Mouse (Mus musculus) C3H10T1/2 (cell line): Measurements from ENCODE around the gene Fcgr2b. TPM values are rescaled to one million over a fixed set of nuclear protein-coding genes. Genes with fewer than 3 reads are reported as not detected.

Experiments used
- polyA plus RNA-seq, 2 experiments: library from polyadenylated mRNA; unstranded; fragments of >200 nt; fragmentation: generic; extraction: Trizol; gene quantifications; one replicate each; pipeline ENCODE4 v1.2.1; 2012; ENCODE audit warnings: missing spikeins in 2 of 2

Fcgr2b gene
- not detected for polyA plus RNA-seq

DNA sequence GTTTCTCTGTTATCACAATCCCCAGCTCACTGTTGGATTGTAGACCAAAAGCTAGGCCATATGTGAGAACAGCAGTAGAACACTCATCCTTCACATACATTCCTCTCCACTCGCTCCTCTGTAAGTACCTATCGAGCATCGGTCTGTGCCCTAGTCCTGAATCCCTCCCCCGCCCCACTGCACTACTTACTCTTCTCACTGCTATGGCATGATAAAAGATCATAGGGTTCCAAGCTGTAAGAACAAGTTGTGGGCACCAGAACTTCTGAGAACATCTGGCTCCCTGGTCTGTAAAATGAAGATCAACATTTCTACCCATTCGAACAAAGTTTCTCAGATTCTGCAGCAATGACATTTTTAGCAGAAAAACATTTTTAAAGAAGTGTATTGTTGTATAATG, at the start of gene Fcgr2b:
Gene Fcgr2b, minus strand, starts transcription at position 101 of the 400 bp plus-strand sequence.

DNA sequence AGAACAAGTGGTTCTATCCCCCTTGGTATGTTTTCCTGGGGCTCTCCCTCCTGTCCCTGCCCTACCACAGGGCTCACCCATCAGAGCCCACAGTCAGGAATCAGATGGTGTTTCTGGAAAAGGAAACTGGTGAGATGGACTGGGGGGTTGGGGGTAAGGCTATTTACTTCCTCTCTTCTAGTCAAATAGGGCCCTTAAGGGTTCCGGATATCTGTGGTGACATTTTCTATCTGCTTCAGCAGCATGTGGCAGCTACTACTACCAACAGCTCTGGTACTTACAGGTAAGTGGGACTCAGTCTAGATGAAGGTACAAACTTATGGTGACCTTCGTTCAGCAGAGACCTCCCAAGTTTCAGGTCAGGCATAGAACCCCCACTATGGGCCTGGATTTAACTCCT, 42.4 kb upstream of the Fcgr2b start, which contains the start of gene Fcgr4:
Gene Fcgr4, plus strand, starts transcription at position 184 of the 400 bp plus-strand sequence.

DNA sequence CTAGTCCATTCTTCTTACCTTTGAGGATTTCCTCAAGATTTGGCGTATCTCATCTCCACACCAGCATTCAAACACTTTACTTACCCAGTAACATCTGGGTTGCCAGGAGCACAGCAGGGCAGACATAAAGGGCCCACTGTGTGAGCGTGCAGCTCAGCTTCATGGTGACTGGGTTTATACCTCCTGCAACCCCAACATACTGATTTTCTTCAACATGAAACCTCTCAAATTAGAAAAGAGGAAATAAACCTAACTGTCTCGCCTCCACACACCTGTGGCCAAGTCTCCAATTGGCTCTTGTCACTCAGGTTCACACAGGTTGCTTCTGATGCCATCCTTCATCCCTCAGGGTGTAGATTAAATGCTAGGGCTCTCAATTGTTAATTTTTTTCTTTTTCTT, 49.0 kb downstream of the Fcgr2b start, which contains the start of gene Fcrla:
Gene Fcrla, minus strand, starts transcription at position 206 of the 400 bp plus-strand sequence.

DNA sequence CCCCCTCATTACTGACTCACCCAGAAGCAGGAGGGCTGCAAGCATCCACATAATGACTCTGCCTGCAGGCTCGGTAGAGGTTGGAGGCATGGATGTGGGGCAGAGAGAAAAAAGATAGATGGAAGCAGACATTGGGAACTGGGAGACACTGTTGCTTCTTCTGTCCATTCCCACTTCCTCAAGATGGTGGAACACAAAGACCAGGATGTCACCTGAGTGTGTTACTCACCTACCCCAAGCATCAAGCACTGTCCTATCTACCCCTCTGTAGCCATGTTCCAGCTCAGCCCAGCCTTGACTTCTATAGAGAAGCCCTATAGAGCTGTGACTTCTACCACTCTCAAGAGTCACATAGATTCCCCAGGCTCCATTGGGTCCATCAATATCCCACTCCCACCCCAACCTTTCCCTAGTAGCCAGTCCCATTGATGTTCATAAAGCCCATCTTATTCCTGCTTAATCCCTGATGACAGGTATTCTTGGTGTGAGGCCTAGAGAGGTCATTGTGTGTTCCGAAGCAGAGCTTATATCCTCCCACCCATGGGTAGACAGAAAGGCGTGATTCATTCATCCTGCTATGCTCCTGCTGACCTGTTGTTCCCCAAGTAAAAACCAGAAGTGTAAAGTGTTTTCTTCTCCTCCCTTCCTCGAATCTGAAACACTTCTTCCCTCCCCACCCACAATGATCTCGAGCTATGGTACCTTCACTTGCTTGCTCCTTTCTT, 63.3 kb downstream of the Fcgr2b start, which contains the start of gene Fcrlb:
Gene Fcrlb, minus strand, starts transcription at position 51 of the 725 bp plus-strand sequence.

Other genes starting within 250 kb of the Fcgr2b start
- gene Atf6, start 108.8 kb downstream of the Fcgr2b start, polyA plus RNA-seq, result 1 to 10 TPM in 1 of 2 experiments, under 1 TPM in 1; 0.78 to 5.4 TPM
- gene Gm26620, start 91.5 kb downstream of the Fcgr2b start, polyA plus RNA-seq, result under 1 TPM; 0.05 to 0.15 TPM
- gene Dusp12, start 91.0 kb downstream of the Fcgr2b start, polyA plus RNA-seq, result 10 to 100 TPM; 15.0 to 25.0 TPM
- under 1 TPM in 1 of 2 experiments, not detected in 1; 0.13 TPM for gene Fcrlb, start 63.6 kb downstream of the Fcgr2b start, polyA plus RNA-seq
- gene Fcrla, start 49.0 kb downstream of the Fcgr2b start, polyA plus RNA-seq, result not detected
- gene Fcgr4, start 42.4 kb upstream of the Fcgr2b start, polyA plus RNA-seq, result 1 to 10 TPM in 1 of 2 experiments, under 1 TPM in 1; 0.23 to 2.7 TPM
- gene Fcgr3, start 88.4 kb upstream of the Fcgr2b start, polyA plus RNA-seq, result not detected
- 1 to 10 TPM in 1 of 2 experiments, under 1 TPM in 1; 0.47 to 2.7 TPM for gene Cfap126, start 137.4 kb upstream of the Fcgr2b start, polyA plus RNA-seq
- 100 to 1,000 TPM in 1 of 2 experiments, 10 to 100 TPM in 1; 72.7 to 128 TPM for gene Sdhc, start 174.1 kb upstream of the Fcgr2b start, polyA plus RNA-seq
- gene Mpz, start 174.2 kb upstream of the Fcgr2b start, polyA plus RNA-seq, result under 1 TPM; 0.07 to 0.42 TPM
- under 1 TPM in 1 of 2 experiments, not detected in 1; 0.11 TPM for gene Pcp4l1, start 219.7 kb upstream of the Fcgr2b start, polyA plus RNA-seq
- under 1 TPM; 0.01 to 0.02 TPM for gene Nr1i3, start 237.4 kb upstream of the Fcgr2b start, polyA plus RNA-seq
- gene Tomm40l, start 246.0 kb upstream of the Fcgr2b start, polyA plus RNA-seq, result 10 to 100 TPM; 30.8 to 39.3 TPM
- under 1 TPM in 1 of 2 experiments, not detected in 1; 0.33 TPM for gene Apoa2, start 248.5 kb upstream of the Fcgr2b start, polyA plus RNA-seq